Mouse (Mus musculus): ENCODE data around the gene Krtap17-1. TPM values are rescaled to one million over a fixed set of nuclear protein-coding genes. Genes with fewer than 3 reads are reported as not detected.
A peak's percentile ranks its signal among the peaks of the same experiment; 100 is the strongest.

The Krtap17-1 gene
- not detected for total RNA-seq (2022)

DNA sequence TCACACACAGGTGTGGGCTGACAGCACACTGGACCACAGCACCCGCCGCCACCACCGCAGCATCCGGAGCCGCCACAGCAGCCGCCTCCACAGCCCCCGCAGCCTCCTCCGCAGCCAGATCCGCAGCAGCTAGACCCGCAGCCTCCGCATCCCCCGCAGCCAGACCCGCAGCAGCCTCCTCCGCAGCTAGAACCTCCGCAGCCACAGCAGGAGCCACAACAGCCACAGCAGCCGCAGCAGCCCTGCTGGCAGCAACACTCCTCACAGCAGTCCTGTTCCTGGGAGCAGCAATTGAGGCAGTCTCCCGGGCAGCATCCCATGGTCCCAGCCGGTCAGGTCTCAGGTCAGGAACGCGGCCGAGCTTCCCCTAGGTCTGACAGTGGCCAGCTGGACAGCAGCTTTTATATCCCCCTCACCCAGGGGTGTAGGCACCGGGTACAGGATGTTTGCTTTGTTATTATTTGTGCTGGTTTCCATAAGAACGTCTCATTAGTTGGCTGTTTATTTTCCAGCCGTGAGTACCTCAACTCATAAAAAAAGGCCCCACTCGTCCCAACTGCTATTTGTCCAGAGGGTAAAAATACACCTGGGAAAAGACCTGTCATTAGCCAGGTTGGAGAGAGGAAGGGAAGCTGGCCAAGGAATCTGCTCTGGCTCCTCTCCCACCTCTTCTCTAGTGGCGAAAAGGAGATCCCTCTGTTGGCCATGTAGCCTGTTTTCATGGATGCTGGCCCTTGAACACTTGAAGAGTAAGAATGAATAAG is at the start of gene Krtap17-1:
TSS of gene Krtap17-1 (minus strand) at position 375 of the 764 bp plus-strand sequence.
- no peak for DNase-seq

DNA sequence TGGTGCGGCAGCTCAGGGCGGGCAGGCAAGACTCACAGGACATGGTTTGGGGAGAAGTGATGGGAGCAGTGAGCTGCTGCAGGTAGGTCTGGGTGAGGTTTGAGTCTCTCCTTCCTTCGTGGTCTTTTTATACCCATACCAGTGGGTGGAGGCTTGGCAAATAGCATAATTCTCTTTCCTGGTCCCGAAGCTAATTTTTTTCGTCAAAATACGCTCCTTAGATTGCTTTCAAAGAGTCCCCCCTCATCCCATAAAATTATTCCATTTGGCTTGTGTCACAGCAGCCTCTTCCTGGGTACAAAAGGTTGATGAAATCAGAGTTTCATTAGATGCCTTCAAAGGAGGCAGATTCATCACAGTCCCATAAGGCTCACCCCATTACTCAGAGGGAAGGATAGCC is 47.7 kb upstream of the Krtap17-1 start, which contains the start of gene Krt34:
TSS of gene Krt34 (minus strand) at position 101 of the 400 bp plus-strand sequence.
- no peak for DNase-seq

- DNase-seq: no peak
Measured at GRCm38 (mm10) chr11:100029768-100030167, 36.0 kb upstream of the Krtap17-1 start, which contains the start of gene Krt33b. Gene Krt33b (minus strand): TSS chr11:100029868.

DNA sequence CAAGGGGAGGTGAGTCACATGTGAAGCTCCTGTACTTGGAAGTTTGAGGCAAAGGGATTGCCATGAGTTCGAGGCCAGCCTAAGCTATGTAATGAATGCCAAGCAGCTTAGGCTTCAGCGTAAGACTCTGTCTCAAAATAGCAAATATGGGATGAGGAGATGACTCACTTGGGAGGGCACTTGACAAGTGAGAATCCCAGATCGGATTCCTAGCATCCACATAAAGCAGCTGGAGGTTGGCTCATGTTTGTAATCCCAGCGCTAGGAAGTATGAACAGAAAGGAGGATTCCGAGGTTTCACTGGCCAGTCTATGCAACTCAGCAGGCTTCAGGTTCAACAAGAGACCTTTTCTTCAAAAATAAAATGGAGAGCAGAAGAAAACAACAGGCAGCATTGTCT is 27.6 kb upstream of the Krtap17-1 start:
- no peak for DNase-seq

GRCm38 (mm10) chr11:100019466-100019865 is 25.7 kb upstream of the Krtap17-1 start:
- DNase-seq: no peak

- DNase-seq: no peak
Measured at GRCm38 (mm10) chr11:100016112-100016511, 22.3 kb upstream of the Krtap17-1 start, which contains the start of gene Krt33a. Gene Krt33a (minus strand): TSS chr11:100016212.

DNA sequence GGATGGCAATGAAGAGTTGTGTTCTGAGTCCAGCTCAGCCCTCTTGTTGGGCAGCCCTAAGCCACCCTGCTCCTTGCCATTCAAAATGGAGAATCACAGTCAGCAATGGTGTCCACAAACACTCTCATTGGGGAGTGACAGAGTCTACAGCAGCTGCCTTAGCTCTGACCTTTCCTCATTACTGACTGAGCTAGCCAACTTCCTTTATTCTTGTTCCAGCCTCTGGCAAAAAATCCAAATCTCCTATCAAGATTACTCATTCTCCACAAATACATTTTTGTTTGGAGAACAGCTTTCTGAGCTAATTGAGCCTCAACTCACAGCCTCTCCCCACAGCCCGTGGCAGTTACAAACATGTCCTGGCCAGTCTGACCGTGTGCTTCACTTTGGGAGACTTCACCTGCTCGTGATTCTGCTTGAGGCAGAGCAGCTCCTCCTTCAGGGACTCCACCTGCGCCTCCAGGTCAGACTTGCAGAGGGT is 19.9 kb upstream of the Krtap17-1 start:
- no peak for DNase-seq

- no peak for DNase-seq
Measured at GRCm38 (mm10) chr11:100010682-100011081, 16.9 kb upstream of the Krtap17-1 start.

DNA sequence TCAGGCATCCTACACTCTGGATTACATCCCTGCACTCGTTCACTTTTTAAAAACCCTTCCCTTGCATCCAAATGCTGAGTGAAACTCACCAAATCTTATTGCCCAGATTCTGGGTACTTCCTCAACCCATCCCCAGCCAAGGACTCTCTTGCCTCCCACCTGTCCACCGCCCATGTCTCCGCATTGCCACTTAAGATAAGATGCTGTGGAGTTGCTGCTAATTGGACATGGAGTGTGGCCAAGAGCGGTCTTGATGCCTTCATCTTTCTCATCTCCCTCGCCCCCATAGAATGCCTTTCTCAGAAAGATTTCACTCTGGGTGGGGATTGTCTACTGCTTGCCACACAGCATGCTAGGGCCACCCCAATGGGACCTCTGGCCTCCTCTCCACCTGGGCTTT is 14.5 kb upstream of the Krtap17-1 start:
- DNase-seq: no peak

DNA sequence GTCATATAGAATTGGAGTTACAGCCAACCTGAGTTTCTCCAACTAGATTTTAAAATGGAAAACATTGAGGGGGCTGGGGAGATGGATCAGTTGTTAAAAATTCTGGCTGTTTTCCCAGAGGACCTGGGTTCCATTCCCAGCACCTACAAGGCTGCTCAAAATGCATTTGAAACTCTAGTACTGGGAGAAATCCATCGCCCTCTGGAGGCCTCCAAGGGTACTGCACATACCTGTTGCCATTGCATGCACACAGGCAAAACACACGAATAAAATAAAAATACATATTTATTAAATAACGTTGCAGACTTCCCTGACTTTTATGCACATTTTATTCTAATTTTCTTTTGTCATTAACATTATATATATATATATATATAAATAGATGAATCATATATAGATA is 12.8 kb upstream of the Krtap17-1 start:
- no peak for DNase-seq

GRCm38 (mm10) chr11:100005905-100006304 is 12.1 kb upstream of the Krtap17-1 start:
- no peak for DNase-seq

DNA sequence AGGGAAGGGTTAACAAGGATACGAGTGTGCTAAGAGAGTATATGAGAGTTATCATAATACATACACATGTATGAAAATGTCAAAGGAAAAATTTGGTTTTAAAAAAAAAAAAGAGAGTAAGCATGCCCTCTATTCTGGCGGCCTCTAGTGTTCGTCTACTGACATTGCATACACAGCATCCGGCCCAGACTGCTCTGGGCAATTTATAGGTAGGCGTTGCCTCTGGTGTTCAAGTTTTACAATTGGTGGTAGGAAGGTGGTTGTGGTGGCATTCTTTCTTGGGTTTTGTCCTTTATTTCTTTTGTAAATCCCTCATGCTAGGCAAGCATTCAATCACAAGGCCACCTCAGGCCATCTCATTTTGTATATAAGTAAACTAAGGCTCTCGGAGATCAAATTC is 11.1 kb upstream of the Krtap17-1 start:
- DNase-seq: peak; percentile 8

GRCm38 (mm10) chr11:99999091-99999490 is 5.3 kb upstream of the Krtap17-1 start:
- DNase-seq: no peak

GRCm38 (mm10) chr11:99994384-99994661 is 529 bp upstream of the Krtap17-1 start:
- no peak for DNase-seq

DNA sequence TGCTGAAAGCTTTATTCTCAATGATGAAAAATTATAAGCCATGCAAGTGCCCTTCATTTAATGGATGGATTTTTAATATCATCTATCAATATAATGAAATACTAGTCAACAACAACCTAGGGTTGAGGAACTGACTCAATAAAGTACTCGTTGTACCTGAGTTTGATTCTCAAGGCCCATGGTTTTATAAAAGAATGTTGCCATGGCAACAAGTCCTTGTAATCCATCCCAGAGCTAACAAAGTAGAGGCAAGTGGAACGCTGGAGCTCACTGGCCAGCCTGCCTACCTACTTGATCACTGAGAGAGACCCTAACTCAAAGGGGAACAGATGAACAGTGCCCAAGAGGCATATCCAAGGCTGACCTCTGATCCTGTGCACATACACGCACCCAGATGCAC is 3.2 kb downstream of the Krtap17-1 start:
- no peak for DNase-seq

- peak; percentile 52 for DNase-seq
Measured at GRCm38 (mm10) chr11:99989881-99990405, 3.9 kb downstream of the Krtap17-1 start.

GRCm38 (mm10) chr11:99988530-99988929 is 5.3 kb downstream of the Krtap17-1 start:
- no peak for DNase-seq

DNA sequence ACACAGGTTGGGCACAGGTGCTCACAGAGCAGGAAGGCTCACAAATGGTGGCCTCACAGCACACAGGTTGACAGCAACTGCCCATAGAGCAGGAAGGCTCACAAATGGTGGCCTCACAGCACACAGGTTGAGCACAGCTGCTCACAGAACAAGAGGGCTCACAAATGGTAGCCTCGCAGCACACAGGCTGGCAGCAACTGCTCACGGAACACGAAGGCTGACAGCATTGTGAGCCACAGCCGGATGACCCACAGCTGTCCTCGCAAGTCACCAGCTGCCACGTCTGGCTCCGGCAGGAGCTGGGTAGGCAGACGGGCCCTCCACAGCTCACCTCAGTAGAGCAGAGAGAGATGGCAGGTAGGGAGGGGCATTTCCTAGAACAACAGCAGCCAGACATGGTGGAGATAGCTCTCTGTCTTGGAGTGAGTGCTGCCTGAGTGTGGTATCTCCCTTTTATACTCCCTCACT is 7.6 kb downstream of the Krtap17-1 start, which contains the start of gene Krtap16-1:
TSS of gene Krtap16-1 (minus strand) at position 418 of the 468 bp plus-strand sequence.
- DNase-seq: no peak

DNA sequence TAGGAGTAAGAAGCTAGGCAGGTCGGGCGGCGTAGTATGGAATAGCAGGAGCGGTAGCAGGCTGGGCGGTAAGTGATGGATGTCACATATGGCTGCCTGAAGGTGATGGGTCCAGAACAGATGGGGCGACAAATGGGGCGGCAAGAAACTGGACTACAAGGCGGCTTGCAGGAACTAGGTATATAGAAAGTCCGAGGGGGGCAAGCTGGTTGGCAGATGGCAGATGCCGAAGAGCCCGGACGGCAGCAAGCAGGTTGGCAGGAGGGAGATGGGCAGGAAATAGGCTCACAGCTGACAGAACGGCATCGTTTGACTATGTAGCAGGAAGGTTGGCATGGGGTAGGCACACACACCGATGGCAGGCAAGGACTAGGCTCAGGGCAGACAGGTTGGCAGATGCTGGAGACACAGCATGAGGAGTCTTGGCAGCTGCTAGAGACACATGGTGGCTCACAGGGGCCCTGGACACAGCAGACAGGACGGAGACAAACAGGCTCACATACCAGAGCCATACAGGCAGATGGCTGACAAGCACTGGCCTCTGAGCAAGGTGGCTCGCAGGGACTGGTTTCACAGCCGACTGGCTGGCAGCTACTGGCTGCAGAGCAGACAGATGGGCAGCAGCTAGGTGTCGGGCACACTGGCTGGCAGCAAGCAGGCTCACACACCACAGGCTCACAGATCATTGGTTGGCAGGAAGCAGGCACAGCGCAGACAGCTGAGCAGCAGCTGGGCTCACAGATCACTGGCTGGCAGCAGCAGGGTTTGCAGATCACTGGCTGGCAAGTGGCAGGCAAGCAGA is 8.3 kb downstream of the Krtap17-1 start:
- DNase-seq: peak; percentile 11

DNA sequence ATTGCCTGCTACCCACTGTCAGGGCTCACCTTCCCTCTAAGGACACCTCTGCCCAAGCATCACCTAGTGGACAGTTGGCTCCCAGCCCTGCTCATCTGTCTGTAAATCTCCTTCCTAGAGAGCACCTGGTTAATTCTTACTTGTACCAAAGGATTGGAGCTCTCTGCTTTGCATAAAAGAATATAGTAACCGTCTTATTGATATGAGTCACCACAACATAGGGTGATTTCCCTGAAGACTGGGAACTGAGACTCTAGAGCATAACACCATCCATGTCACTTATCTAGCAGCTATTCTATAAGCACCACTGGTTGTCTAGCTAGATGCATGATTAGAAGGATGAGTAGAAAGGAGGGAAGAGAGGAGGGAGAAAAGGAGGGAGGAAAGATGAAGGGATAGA is 10.4 kb downstream of the Krtap17-1 start:
- no peak for DNase-seq

DNA sequence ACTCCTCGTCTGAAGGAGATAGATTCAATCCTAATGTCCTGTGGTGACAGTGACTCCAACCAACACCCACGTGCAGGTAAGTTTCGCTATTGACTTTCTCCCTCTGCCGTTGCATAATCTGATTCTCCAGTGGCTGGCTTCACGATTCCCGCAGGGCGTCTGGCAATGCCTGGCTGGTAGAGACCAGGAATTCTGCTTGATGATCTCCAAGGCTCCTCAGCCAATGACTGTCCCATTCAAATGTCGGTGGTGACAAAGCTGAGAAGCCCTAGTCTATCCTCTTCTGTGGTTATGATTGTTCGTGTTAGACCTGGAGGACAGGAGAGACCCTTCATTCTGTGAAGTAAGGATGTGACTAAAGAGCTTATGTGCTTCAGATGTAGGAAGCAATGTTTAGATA is 11.1 kb downstream of the Krtap17-1 start:
- no peak for DNase-seq

DNA sequence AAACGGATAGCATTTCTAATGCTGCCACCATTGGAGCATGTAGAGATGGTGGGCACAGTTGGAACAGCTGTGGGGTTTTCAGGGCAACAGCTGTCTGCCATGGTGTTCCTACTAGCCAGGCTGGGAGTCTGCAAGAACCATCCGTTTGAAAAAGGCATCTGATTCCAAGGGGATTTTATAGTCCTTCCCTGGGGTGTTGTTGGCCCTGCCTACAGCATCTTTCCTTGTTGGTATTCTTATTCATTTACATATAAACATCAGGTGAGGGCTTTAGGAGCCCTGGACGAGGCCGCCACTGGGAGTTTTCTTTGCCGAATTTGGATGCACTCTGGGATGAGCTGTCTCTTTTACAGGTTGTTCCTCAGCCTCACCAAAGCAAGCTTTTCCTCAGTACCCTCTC is 14.8 kb downstream of the Krtap17-1 start, which contains the start of gene Krtap29-1:
TSS of gene Krtap29-1 (minus strand) at position 101 of the 400 bp plus-strand sequence.
- DNase-seq: no peak

DNA sequence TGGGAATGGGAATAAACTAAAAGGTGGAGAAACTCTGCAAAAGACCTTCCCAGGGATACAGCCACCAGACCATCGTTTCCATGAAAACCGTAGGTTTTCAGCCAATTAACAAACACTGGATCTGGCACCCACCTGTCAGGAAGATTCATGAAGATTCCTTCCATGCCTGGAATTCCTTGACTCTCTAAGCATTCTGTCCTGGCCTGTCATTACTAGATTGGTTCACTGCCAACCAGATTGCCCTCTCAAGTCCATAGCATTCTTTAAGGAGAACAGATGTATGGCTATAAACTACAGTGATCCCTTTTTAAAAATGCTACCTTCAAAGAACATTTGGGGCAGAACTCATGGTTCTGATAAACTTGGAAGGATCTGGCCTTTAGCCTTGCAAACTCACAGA is 27.8 kb downstream of the Krtap17-1 start:
- DNase-seq: no peak

Measured in adrenal gland, adult 8-10 months (tissue).